Mouse (Mus musculus) lung, embryonic 14.5 days (tissue): ENCODE measurements at regions not wholly inside any gene's neighbourhood (a gene's known extent, or its start where the extent isn't known, plus 50 kb on each side); places are given as distances from the start of the nearest gene placed in this dataset.

Experiments
- ATAC-seq: fragments of 200-750 bp; cut with Nextera tagmentation; 2 replicates; pipeline ENCODE4 v1.8.0; 2017; ENCODE audit warnings: mild to moderate bottlenecking, moderate TSS enrichment, moderate library complexity; ENCODE audit not compliant: insufficient read depth
- DNase-seq: peaks from one replicate; pipeline ENCODE4 v3.0.0-alpha.2; 2015
- H3K27ac ChIP-seq: fragments of 300-500 bp; sonication (generic); 2 replicates; pipeline ENCODE4 v1.5.1; 2014; ENCODE audit warnings: low read depth, mild to moderate bottlenecking, moderate library complexity
- H3K27me3 ChIP-seq: fragments of 300-500 bp; sonication (generic); 2 replicates; pipeline ENCODE4 v1.6.1; 2014; ENCODE audit warnings: low read length, control low read depth; ENCODE audit not compliant: insufficient read depth
- H3K36me3 ChIP-seq: fragments of 300-500 bp; sonication (generic); 2 replicates; pipeline ENCODE4 v1.6.1; 2014; ENCODE audit warnings: control low read depth; ENCODE audit not compliant: insufficient read depth
- H3K4me1 ChIP-seq: fragments of 300-500 bp; sonication (generic); 2 replicates; pipeline ENCODE4 v1.6.1; 2014; ENCODE audit warnings: antibody characterized with exemption, control low read depth; ENCODE audit not compliant: insufficient read depth
- H3K4me2 ChIP-seq: fragments of 300-500 bp; sonication (generic); 2 replicates; pipeline ENCODE4 v1.6.1; 2014; ENCODE audit warnings: mild to moderate bottlenecking
- H3K4me3 ChIP-seq: fragments of 300-500 bp; sonication (generic); 2 replicates; pipeline ENCODE4 v1.5.1; 2014; ENCODE audit warnings: low read depth, low read length
- H3K9ac ChIP-seq: fragments of 300-500 bp; sonication (generic); 2 replicates; pipeline ENCODE4 v1.6.1; 2014
- H3K9me3 ChIP-seq: fragments of 300-500 bp; sonication (generic); 2 replicates; pipeline ENCODE4 v1.6.1; 2016; ENCODE audit warnings: low read depth, low read length, control low read depth
- CTCF ChIP-seq: IDR thresholded peaks from 2 replicates; pipeline ENCODE4 v1.5.1; 2016; ENCODE audit warnings: antibody characterized with exemption, low read depth
- WGBS: fragments of 180-500 bp; shearing (Covaris S2); extraction: QIAGEN DNeasy Blood & Tissue Kit; methylation state at CpG from one replicate; pipeline ENCODE4 v1.1.7; 2014; 5-methylcytosine and 5-hydroxymethylcytosine counted together

DNA sequence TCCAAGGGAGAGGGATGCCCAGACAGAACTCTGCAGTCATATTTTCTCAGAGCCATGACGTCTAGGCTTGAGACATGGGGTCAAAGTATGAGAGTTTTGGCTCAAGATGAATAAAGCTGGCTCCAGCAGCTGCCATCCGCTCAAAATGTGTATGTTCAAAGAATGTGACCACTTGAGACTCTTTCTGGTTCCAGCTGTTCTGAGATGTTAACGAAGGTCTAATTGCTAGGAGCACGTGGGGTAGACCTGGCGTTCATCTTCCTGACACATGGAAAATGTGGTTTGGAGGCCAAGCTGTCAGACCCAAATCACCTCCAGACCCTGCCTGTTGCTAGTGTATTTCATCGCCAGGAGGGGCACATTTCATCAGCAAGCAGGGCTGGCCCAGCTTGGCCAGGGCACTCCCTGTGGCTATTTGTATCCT is 58.9 kb upstream of the Ankrd1 start:
- peak; percentile 73 for ATAC-seq
- no peaks in the 10 kb centered on the region for H3K9me3 ChIP-seq
- H3K4me2 ChIP-seq = no peak overlapping the region
- no peak overlapping the region for H3K4me3 ChIP-seq
- H3K4me1 ChIP-seq = no peaks in the 10 kb centered on the region; the same call in 1 of the 2 replicates
- peak; percentile 85 for DNase-seq
- H3K36me3 ChIP-seq = no peaks in the 10 kb centered on the region
- no peak overlapping the region for H3K9ac ChIP-seq
- no peak overlapping the region for H3K27ac ChIP-seq
- no peaks in the 10 kb centered on the region for H3K27me3 ChIP-seq
- TF ChIP-seq CTCF = no peak
- 29% methylated on average over 6 of the region's 6 CpGs for WGBS

DNA sequence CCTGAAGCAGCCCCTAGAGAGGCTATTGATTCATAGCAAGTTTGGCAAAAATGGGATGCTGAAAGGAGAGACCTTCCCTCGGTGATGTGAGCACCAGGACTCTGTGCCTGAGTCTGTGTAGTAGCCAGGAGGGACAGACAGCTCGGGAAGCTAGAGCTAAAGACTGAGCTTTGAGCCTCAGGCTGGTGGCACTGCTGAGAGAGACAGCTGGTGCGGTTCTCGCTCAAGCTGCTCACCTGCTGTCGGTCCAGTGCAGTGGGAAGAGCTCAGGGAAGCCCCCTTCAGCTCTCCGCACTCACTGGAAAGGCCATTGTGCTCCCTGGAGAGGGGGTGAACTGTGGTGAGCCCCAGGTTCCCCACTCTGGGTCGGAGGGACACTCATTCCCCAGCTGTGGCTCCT is 60.4 kb upstream of the Ankrd1 start:
- Histone ChIP-seq H3K9me3 (no peaks in the 10 kb centered on the region), H3K27ac (no peak overlapping the region), H3K27me3 (0 out of 2 replicates have a peak, but pooled peaks cover 2% of the 10 kb centered on the region), H3K36me3 (no peaks in the 10 kb centered on the region), H3K4me1 (no peaks in the 10 kb centered on the region; the same call in 1 of the 2 replicates), H3K9ac (no peak overlapping the region), H3K4me3 (no peak overlapping the region), H3K4me2 (no peak overlapping the region)
- 72% methylated on average over 7 of the region's 7 CpGs for WGBS
- ATAC-seq (no peak), DNase-seq (no peak)
- no peak for TF ChIP-seq CTCF

DNA sequence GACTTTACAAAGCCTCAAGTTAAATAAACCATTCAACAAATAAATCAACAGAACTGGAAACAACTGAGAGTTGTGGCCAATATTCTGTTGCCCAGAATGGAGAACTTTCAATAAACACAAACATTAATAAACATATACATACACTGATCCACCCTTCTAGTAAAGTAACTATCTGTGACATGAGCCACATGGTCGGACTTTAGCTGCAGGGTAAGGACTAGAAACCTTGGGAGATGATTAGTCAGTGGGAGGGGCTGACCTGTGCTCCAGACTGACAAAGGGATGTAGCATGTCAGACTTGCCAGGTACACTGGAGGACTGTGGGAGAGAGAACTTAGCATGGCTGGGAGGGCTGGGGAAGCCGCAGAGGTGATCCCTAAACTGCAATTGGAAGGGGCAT is 61.6 kb upstream of the Ankrd1 start:
- H3K9me3 ChIP-seq = no peaks in the 10 kb centered on the region
- DNase-seq (peak; percentile 88), ATAC-seq (peak; percentile 74)
- H3K4me2 ChIP-seq = no peak overlapping the region
- WGBS = 37% methylated on average over 2 of the region's 2 CpGs
- H3K4me1 ChIP-seq = no peaks in the 10 kb centered on the region; the same call in 1 of the 2 replicates
- H3K27me3 ChIP-seq = 0 out of 2 replicates have a peak, but pooled peaks cover 2% of the 10 kb centered on the region
- TF ChIP-seq CTCF = no peak
- no peak overlapping the region for H3K27ac ChIP-seq
- no peaks in the 10 kb centered on the region for H3K36me3 ChIP-seq
- no peak overlapping the region for H3K4me3 ChIP-seq
- no peak overlapping the region for H3K9ac ChIP-seq

DNA sequence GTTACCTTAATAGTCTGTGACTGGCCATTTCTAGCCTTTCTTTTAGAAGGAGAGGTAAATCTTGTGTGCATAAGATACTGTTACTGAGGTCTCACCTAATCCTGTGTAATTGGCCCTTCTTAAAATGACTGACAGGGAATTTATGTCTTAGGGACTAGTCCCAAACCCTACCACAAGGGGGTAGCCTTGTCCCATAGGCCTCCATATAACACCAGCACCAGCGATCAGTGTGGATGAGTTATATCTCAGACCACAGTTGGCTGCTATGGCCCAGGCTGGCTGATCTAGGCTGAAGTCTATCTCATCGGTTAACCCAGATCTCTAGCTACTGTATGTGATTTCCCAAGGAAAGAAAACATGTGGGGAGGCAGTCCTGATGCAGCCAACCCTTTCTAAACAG is 63.2 kb upstream of the Ankrd1 start:
- Histone ChIP-seq H3K27ac (no peak overlapping the region), H3K36me3 (no peaks in the 10 kb centered on the region), H3K4me3 (no peak overlapping the region), H3K27me3 (0 out of 2 replicates have a peak, but pooled peaks cover 2% of the 10 kb centered on the region), H3K9ac (no peak overlapping the region), H3K9me3 (no peaks in the 10 kb centered on the region), H3K4me1 (no peaks in the 10 kb centered on the region; the same call in 1 of the 2 replicates), H3K4me2 (no peak overlapping the region)
- ATAC-seq = peak; percentile 26; the same call in 1 of the 2 replicates
- WGBS = 20% methylated on average over 2 of the region's 2 CpGs
- TF ChIP-seq CTCF = peak; percentile 92
- peak; percentile 86 for DNase-seq

DNA sequence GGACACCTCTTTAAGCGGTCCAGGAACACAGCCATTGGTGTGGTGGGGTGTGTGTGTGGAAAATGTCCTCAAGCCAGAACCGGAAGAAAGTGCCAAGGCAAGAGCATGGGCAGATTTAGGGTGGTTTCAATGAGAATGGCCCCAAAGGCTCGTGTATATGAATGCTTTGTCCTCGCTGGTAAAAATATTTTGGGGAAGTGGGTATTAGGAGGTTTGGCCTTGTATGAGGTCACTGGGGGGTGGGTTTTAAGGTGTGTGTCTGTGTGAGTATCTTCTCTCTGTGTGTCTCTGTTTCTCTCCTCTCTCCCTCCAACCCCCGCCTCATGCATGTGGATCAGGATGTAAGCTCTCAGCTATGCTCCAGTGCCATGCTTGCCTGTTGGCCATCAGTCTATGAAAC is 69.8 kb upstream of the Ankrd1 start:
- Histone ChIP-seq H3K9me3 (no peaks in the 10 kb centered on the region), H3K4me2 (no peak overlapping the region), H3K36me3 (no peaks in the 10 kb centered on the region), H3K4me3 (no peak overlapping the region), H3K27ac (no peak overlapping the region), H3K4me1 (no peaks in the 10 kb centered on the region), H3K27me3 (no peaks in the 10 kb centered on the region), H3K9ac (no peak overlapping the region)
- no peak for DNase-seq
- no peak for ATAC-seq
- TF ChIP-seq CTCF = no peak
- WGBS = 85% methylated on average over 5 of the region's 5 CpGs

DNA sequence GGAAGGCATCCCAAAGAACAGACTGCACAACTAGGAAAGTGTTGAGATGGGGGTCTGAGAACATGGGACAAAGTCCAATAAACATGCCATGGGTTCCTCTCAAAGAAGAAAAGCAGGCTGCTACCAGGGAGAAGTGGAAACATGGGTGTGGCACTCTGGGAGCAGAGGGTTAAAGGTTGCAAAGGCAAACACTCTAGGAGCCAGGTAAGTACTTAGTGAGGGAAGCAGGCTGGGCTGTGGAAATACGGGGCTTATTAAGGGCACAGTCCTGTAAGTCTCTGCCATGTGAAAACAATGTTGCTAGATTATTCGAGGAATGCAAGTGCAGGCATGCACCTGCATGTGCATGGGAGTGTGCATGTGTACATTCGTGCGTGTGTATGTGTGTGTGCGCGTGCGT is 71.7 kb upstream of the Ankrd1 start:
- Histone ChIP-seq H3K36me3 (no peaks in the 10 kb centered on the region), H3K27ac (no peak overlapping the region), H3K4me3 (no peak overlapping the region), H3K9ac (no peak overlapping the region), H3K4me2 (no peak overlapping the region), H3K4me1 (no peaks in the 10 kb centered on the region), H3K9me3 (no peaks in the 10 kb centered on the region), H3K27me3 (no peaks in the 10 kb centered on the region)
- DNase-seq (no peak), ATAC-seq (no peak)
- WGBS = 86% methylated on average over 7 of the region's 7 CpGs
- no peak for TF ChIP-seq CTCF

DNA sequence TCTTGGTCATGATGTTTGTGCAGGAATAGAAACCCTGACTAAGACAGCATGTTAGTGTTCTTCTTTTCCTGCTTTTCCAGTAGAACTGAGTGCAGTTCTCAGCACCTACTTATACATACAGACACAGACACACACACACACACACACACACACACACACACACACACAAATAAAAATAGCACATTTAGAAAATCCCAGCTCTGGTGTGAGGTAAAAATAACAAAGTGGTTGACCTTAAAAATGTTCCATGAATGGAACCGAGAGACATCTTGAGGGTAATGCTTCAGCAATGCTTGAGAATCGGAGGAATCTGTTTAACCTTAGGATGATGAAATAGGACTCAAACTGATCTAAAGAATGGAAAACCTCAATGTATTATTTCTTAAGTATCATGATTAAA is 84.4 kb upstream of the Ankrd1 start:
- TF ChIP-seq CTCF = no peak
- no peaks in the 10 kb centered on the region for H3K36me3 ChIP-seq
- H3K9ac ChIP-seq = no peak overlapping the region
- H3K4me1 ChIP-seq = no peaks in the 10 kb centered on the region
- H3K27ac ChIP-seq = no peak overlapping the region
- H3K27me3 ChIP-seq = no peaks in the 10 kb centered on the region
- ATAC-seq = no peak
- H3K4me3 ChIP-seq = no peak overlapping the region
- no peak for DNase-seq
- no peaks in the 10 kb centered on the region for H3K9me3 ChIP-seq
- 91% methylated on average over 2 of the region's 2 CpGs for WGBS
- H3K4me2 ChIP-seq = no peak overlapping the region
